Mouse (Mus musculus) lung, adult 18-20 months (tissue): ENCODE data around the gene Zfpm1.

Experiments used
- DNase-seq, 2 experiments: peaks; one replicate each; pipeline ENCODE4 v3.0.0; 2022; ENCODE audit warnings: mixed read lengths in 2 of 2

Gene Zfpm1

DNA sequence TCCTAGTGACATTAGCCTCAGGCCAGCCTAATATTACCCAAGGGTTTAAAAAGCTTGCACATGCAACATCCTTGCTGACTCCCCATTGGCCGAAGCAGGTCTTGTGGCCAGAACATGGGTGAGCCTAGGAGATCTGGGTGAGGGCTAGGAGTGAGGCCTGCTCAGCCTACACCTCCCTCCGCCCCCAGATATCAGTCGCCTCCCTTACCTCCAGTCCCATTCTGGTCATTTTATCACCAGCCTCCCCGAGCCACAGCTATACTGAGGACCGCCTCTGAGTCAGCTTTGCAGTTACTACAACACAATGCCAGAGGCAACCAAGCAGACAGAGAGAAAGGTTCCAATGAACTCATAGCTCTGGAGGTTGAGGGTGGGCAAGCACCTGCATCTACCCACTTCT, 5.6 kb upstream of the Zfpm1 start:
- DNase-seq: no peak

DNA sequence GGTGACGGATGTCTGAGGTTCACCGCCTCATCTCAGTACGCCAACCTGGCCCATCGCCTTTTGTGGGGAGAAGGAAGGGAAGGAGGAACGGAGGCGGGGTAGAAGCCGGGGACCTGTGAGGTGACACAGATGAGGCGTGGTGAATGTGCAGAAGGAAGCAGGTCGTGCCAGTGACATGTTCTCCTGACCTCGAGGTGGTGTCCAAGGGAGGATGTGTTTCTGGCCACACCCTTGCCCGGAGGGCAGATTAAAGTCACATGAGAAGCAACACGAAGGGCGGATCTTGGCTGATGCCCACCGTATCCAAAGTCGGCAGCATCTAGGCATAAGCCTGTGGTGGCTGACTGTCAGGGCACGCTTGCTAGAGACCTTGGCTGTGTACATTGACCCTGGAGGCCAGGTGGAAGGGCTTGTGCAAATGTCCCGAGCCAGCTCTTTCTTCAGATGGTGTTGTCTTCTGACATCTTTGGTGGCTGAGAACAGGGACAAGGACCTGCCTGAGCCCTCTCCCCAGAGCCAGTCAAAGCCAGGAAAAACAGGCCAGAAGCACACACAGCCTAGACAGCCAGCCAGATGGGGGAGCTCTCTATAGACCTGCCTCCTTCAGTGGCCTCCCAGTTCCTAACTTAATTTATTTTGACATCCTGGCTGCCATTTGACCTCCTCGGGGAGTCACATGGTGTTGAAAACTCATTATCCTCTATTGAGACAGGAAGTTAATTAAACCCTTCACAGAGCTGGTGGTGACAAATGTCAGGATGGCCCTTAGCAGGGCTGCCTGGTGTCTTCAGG, 4.5 kb upstream of the Zfpm1 start:
- peak in 1 of 2 experiments; percentile 18 for DNase-seq

DNA sequence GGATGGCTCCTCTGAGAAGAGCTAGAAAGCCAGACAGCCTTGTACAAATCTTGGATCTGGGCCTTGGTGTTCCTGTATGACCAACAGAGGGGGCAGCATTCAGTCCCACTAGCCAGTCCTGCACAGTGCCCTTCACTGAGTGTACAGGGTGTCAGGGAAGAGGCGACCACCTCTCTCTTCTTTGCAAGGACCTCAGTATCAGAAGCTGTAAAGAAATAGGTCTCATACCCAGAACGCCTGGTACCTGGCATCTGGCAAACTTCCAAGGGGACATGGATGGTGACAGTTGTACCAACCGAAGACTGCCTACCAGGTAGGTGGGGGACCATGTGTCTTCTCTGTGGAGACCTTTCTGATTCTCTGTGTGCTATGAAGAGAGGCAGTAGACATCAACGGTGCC, 1.8 kb upstream of the Zfpm1 start:
- no peak for DNase-seq

DNA sequence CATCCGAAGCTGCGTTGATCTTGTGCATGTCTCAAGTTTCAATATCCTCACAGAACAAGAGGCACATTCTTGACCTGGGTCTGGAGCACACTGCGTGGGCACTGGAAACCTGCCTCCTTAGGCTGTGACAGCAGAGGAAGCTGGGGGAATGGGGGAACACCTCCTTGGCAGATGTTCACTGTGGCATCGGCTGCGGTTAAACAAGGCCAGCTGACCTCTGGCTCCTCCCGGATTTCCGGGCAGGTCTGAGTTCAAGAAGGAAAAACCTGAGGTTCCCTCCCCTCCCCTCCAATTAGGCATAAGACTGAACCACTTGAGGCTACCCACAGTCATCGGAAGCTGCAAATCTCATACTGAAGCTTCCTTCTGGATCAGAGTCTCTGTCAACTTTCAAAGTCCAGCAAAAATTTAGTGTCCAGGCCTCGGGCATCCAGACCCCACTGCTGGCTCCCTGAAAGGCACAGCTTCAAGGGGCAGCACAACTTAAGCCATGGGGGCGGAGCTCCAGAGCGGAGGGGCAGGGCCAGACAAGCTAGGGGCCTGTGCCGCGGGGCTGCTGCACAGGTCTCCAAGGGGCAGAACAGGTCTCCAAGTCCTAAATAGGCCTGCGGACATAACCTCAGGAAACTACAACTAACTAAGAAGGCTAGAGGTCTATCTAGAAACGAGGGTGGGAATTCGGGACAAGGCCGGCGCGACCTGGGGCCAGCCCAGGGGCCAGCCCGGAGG, 1.2 kb upstream of the Zfpm1 start:
- DNase-seq: peak; percentile 47 to 83

DNA sequence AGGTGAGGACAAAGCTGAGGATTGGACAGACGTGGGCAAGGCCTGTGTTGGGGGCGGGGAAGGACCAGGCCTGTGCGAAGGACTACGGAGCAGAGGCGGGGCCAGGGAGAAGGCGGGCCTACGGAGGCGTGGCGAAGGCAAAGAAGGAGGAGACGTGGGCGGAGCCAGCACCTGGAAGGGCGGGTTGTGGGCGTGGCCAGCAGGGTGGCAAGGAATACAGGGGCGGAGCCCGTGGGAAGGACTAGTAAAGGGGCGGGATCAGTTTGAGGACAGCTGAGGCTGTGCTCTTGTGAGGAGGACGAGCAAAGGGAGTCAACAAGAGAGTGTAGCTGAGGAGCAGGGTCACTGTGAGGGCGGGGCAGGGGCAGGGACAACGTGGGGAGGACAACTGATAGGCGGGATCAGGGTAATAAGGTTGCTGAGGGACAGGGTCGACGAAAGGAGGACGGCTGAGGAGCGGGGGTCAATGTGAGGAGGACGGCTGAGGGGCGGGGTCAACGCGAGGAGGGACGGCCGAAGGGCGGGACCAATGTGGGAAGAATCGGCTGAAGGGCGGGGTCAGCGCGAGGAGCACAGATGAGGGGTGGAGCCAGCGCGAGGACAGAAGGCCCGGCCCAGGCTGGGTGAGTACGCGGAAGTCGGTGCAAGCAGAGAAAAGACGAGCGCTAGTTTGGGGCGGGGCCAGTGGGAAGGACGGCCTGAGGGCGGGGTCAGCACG, 465 bp upstream of the Zfpm1 start:
- DNase-seq: peak; percentile 99 to 100

DNA sequence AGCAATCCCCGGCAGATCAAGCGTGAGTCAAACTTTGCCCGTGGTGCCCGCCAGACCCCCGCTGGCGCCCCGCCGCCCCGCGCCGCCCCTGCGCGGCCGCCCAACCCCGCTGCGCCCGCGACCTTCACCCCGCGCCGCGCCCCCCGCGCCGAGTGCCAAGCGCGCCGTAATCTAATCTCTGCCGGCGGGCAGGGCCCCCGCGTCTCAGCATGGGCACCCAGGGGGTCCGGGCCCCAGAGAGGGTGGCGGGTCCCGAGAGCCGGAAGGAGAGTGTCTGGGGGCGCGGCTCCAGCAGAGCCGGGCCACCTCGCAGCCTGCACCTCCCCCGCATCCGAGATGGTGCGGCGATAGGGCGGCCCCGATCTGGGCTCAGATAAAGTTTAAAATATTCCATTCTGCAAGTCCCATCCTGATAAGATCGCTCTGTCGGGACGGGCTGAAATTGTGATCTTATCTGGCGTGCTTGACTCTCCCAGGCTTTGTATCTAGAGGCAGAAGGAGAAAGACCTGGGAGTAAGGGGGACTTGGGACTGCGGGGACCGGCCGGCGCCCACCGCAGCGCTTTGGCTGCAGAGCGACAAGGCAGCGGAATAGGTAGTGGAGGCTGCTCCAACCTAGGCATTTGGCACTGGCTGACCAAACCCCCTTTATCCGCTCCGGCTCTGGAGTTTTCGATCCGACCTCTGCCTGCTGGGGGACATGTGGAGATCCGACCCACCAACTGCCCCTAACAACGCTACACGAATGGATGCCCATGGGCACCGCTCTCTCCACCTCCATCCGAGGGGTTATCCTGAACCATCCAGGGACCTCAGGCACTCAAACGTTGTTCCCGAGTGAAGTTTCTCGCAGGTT, 787 bp downstream of the Zfpm1 start:
- peak; percentile 31 to 33 for DNase-seq

DNA sequence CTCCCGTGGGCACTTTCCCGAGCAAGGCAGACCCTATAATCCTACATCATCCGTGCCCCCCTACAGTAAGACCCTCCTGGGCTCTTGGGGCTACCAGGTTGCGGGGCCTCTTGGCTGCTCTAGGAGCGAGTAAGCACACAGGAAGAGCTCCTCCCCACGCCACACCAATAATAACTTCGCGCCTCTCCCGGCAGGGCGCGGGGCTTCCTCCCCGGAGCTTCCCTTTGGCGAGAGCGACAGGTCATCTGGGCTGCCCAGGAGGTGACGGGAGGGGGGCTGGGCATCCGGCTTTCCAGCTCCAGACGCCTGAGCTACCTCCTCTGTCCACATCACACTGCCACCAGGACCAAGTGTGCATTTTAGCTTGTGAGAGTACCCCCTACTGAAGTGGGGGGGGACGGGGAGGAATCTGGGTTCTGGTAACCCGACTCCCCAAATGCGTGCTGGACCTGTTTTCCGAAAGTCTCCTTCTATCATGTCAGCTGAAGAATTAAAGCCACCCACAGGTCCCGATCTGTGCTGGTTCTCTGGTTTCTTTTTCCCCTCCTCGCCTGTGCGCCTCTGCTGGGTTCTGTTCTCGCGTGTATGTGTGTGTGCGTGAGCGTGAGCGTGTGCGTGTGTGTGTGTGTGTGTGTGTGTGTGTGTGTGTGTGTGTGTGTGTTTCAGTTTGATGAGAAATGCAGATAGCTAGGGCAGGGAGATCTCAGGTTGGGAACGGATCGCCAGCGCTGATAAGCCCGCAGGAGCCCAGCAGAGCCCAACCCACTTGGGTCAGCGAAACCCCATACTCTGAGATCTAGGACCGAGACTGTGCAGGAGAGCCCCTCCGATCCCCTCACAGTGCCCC, 1.6 kb downstream of the Zfpm1 start:
- peak; percentile 81 to 88 for DNase-seq

DNA sequence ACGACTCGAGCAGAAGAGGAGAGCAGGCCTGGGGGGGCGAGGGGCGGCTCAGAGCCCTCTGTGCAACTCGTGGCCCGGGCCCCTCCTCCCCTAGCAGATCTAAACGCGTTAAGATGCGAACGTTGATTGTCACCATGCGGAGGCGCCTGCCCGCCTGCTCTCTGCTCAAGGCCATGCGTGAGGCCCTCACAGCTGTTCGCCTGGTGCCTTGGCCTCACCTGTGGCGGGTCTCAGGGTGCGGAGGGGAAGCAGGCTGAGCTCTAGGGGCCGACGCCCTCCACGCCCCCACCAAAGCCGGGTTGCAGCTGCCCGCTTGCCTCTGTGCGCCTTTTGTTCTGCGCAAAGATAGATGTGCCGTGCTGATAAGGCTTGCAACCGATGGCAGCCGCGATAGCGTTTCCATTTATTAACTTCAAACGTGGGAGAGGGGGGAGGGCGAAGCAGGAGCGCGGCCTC, 2.3 kb downstream of the Zfpm1 start:
- DNase-seq: peak; percentile 51 to 52

DNA sequence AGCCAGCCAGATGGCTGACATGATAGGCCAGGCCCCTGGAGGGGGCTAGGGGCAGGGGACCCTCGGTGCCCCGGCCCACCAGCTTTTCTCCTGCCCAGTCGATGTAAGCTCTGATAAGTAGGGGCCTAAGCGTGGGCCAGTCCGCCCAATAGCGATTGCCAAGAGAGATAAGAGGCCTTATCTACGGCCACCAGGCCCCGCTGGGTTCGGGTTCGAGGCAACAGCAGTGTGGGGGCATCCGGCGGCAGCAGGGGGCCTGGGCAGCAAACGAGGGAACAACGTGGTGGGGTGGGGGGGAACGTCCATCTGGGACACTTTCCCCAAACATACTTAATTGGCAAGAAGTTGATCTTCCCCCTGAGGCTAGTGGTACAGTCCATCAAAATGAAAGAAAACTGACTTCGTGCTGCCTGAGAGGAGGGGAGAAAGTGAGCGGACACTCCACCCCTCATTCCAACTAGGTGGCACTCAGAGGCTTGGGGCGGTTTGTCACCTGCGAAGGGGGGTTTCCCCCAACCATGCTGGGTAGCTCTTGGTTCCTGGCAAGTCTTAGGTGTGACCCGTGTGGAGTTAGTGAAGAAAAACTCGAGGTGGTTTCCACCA, 2.8 kb downstream of the Zfpm1 start:
- peak; percentile 44 to 60 for DNase-seq

DNA sequence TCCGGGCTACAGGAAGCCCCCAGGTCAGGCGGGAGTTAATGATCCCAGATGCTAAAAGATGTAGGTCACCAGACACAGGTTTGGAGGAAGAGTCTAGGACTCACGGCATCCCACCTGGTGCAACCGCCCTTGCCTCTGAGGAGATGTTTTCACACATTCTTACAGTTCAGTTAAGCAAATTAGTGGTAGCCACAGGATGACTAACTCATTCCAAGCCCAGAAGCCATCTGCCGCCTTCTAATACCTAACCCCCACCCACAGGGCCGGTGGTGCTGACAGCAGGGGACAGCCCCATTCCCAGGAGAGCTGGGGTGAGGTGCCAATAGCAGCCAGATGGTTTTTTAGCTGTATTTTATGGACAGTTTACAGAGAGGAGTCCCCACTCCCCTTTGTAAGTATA, 3.8 kb downstream of the Zfpm1 start:
- DNase-seq: no peak

DNA sequence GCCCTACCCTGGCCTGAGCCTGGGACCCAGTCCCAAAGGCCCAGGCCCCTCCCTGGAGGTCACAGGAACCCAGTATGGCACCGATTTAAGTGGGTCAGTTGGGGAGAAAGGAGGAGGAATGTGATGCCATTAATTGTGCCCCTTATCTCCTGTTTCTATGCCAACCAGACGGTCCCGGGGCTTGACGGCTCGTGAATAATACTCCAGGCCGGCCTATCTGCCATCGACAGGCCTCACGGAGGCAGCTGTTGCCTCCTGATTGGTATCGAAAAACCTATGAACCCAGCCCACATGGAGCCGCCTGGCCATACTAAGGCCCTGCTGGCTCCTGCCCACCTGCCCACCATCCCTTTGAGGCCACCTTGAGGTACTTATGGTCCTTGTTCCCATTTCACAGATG, 5.0 kb downstream of the Zfpm1 start:
- DNase-seq: no peak

DNA sequence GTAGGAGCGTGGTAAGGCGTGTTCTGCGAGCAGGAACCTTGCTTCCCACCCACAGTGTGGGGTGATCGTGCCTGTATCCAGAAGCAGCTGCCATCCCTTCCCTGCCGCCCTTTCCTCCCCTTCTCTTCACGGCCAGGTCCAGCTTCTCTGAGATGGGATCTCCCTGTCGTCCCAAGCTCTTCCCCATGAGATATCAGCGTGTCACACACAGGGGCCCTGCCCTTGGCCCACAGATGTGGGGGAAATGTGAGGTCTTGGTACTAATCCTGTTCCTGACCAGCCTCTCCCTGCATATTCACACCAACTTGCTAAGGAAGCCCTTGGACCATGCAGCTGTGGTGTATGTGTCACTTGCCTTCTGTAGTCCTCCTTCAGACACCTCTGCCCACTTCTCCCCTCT, 5.8 kb downstream of the Zfpm1 start:
- DNase-seq: no peak

DNA sequence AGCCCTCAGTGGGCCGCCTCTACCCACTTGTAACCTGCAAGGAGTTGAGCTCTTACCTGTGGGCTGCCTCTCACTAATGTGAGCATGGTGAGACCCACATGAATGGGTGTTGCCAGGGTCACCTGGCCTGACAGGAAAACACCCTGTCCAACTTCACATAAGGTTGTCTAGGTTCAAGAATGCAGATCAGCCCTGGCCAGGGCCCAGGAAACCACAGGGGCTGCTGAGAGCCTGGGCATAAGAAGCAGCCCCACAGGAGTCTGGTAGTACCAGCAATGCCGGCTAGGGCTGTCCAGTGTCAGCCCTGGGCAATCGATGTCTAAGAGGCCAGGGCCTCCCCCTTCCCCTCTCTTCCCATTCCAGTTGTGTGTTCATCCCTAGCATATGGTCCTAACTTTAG, 6.4 kb downstream of the Zfpm1 start:
- no peak for DNase-seq

DNA sequence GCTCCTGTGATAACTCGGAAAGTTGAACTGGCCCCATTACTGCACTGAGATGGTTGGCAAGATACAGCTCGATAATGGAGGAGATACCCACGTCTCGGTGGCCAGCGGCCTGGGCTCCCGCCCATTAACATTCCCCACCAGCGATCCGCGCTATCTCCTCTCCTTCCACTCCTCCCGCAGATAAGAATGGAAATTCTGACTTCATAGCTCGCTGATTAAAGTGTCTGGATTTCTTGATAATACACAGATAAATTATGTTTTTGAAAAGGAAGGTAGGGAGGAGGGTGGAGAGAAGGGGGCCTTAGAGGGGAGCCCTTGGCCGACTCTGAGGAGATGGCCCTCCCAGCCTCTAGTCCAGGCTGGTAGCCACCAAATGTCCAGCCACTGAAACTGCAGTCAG, 9.1 kb downstream of the Zfpm1 start:
- no peak for DNase-seq

DNA sequence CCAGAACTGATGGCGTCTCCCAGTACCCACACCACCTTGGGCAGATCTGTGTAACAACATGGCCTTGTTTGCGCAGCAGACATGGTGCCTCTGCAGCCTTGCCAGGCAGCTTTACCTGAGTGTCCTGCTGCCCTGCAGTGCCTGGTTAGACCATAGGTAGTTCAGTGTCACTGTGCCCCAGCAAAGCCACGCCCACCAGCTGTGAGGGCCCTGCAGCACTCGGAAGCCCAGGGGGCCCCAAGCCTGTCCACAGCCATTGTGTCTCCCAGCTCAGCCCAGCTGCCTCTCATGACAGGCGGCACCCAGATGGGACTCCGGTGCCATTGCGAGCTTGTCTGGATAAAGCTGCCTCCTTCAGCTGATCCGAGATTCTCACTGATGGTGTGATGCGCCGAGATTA, 9.6 kb downstream of the Zfpm1 start:
- no peak for DNase-seq

DNA sequence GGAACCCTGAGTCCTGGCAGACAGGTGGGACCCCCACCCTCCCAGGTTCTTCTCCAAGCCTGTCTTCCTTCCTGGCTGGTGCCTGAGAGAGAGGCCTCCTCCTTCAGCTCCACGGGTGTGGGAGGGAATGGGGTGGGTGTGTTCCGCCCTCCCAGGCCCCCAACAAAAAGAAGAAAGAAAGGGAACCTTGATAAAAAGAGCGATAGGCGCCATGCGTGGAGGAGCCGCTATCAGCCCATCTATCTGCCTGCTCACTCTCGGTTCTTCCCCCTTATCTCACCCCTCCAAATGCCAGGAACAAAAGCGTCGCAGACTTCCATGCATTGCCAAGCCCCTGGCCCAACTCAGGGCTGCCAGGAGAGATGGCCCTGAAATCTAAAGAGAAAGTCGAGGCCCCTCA, 11.5 kb downstream of the Zfpm1 start:
- DNase-seq: no peak

DNA sequence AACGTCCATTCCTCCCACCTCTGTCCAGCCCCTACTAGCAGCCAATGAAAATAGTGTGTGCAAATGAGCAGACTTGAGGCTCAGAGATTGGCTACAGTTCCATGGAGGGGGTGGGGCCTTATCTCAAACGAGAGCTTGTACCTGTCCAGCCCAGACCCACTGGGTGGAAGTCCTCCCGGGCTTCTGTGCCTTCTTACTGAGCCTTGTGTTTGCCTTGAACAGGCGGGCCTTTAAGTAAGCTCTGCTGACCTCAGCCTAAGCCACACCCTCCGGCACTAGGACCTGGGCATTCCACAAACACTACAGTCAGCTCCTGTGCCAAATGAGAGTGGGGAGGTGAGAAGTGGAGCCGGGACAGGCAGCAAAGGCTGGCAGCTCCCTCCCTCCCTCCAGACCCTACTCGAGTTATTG, 12.3 kb downstream of the Zfpm1 start:
- DNase-seq: peak; percentile 93 to 95

DNA sequence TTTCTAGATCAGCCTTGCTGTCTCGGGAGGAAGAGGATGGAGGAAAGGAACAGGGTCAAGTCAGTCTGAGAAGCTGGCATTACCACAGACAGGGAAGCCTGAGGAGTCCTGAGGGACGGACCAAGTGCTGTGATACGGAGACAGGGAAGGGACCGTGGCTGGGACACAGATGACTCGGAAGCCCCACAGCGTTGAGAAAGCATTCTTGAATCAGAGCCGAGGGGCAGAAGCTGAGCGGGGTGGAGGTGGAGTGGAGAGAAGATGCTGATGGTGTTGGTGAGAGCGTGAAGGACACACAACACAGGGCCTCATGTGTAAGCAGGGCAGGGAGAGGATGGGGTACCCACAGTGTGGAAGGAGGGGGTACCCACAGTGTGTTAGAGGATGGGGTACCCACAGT, 13.4 kb downstream of the Zfpm1 start:
- DNase-seq: no peak

DNA sequence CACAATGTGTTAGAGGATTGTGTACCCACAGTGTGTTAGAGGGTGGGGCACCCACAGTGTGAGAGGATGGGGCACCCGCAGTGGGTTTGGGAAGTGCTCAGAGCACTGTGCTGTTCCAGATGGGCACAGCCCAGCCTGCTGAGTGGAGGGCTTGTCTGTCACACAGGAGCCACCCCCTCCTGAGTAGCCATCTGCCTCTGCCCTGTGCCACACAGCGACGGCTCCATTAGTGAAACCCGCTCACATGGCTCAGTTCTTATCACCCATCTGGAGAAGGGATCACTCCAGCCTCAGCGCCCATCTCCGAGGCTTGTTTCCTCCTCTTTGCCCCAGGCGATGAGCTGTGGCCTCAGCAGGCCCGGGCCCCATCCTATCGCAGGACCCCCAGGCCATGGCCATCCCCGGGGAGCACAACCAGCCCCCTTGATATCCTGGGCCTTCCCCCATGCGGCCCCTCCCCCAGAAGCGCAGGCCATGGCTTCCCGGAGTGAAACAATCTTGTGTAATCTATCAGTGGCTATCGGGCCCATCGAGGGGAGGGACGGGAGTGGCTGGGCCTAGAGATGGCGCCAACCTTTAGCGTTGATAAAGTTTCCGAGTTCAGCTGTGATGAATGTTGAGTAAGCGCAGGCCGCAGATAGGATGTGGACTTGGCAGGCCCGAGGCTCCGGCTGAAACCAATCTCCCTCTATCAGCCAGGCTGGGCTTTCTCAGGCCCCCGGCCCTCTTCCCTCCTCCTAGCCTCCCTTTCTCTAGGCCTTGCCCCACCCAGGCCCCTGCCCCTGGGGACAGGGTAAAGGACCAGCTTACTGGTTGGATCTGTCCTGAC, 14.4 kb downstream of the Zfpm1 start:
- peak; percentile 49 to 57 for DNase-seq

DNA sequence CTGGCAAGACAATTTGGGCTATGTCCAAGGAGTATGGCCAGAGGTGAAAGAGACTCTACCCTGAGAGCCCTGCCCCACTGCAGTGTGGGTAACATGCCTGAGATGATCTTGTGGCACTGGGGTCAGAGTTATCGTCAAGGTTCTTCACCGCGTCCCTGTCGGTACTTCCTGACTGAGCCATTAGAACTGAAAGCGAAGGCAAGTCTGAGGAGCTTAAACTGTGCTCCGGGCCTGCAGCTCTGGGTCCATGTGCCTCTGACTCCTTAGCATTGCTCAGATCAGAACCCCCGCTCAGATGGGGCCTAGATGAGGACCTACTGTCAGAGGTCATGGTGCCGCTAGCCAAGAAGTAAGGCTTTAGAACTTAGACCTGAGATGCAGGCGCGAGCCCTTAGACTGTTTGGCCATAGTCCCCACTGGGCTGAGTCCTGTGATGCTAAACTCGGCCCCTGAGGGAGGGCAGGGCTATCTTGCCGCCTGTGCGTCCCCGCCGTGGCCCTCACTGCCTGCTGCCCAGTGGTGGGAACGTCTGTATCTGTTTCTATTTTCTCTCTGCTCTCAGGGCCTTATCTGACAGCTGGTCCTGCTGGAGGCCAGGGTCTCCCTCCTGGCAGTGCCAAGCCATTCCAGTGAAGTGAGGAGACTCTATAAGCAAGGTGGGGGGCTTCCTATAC, 17.8 kb downstream of the Zfpm1 start:
- DNase-seq: no peak
